Mouse (Mus musculus) bone marrow macrophage, adult 2 months (primary cell): Measurements from ENCODE around the gene Ap4b1. TPM values are rescaled to one million over a fixed set of nuclear protein-coding genes. Genes with fewer than 3 reads are reported as not detected.
"Not testable (repeated sequence)": the region's sequence is repeated elsewhere in the genome, so short reads cannot be mapped to it uniquely, and the experiment has no call there.

Experiments
- H3K27ac ChIP-seq: 2 replicates; pipeline ENCODE4 v1.5.1; 2012; ENCODE audit warnings: low read depth, low read length; ENCODE audit not compliant: insufficient read depth
- H3K4me1 ChIP-seq: 2 replicates; pipeline ENCODE4 v1.6.1; 2012; ENCODE audit warnings: low read length; ENCODE audit not compliant: control insufficient read depth, insufficient read depth
- H3K4me3 ChIP-seq: 2 replicates; pipeline ENCODE4 v1.5.1; 2012; ENCODE audit warnings: mild to moderate bottlenecking, low read length, moderate library complexity; ENCODE audit not compliant: insufficient read depth
- CTCF ChIP-seq: IDR thresholded peaks from 2 replicates; pipeline ENCODE4 v1.5.1; 2012; ENCODE audit warnings: low read depth, mild to moderate bottlenecking, low read length, moderate library complexity
- POLR2A ChIP-seq: IDR thresholded peaks from 2 replicates; pipeline ENCODE4 v1.6.1; 2012; ENCODE audit warnings: mild to moderate bottlenecking, low read depth, low read length, borderline replicate concordance
- polyA plus RNA-seq: library from polyadenylated mRNA; stranded (reverse); fragments of >200 nt; gene quantifications from 2 replicates; pipeline ENCODE4 v1.2.4, GENCODE M21; 2012; ENCODE audit not compliant: missing spikeins, insufficient read depth, insufficient read length

Ap4b1 gene
- polyA plus RNA-seq, 1 experiment, result 8.4 TPM

GRCm38 (mm10) chr3:103831146-103831545, 21.8 kb downstream of the Ap4b1 start:
- TF ChIP-seq CTCF, result no peak
- no peak for TF ChIP-seq POLR2A
- no peak overlapping the region for H3K27ac ChIP-seq
- H3K4me1 ChIP-seq, result peaks cover 26% of the 10 kb centered on the region
- no peak overlapping the region for H3K4me3 ChIP-seq

GRCm38 (mm10) chr3:103832426-103832825, 23.1 kb downstream of the Ap4b1 start, which contains the start of gene Bcl2l15:
Bcl2l15 (plus strand) TSS chr3:103832601.
- Histone ChIP-seq H3K4me1 (peaks cover 26% of the 10 kb centered on the region), H3K27ac (no peak within 1 kb of the TSS), H3K4me3 (no peak within 1 kb of the TSS)
- TF ChIP-seq POLR2A (no peak), CTCF (no peak)

- no peak overlapping the region for H3K4me3 ChIP-seq
- peaks cover 26% of the 10 kb centered on the region for H3K4me1 ChIP-seq
- TF ChIP-seq POLR2A (no peak), CTCF (no peak)
- no peak overlapping the region for H3K27ac ChIP-seq
Measured at GRCm38 (mm10) chr3:103834001-103834400, 24.7 kb downstream of the Ap4b1 start.

- peaks cover 20% of the 10 kb centered on the region for H3K4me1 ChIP-seq
- H3K4me3 ChIP-seq, result no peak overlapping the region
- H3K27ac ChIP-seq, result no peak overlapping the region
- TF ChIP-seq CTCF (no peak), POLR2A (no peak)
Measured at GRCm38 (mm10) chr3:103835272-103835950, 26.1 kb downstream of the Ap4b1 start.

GRCm38 (mm10) chr3:103835951-103836310, 26.6 kb downstream of the Ap4b1 start:
- TF ChIP-seq POLR2A, result no peak
- no peak for TF ChIP-seq CTCF
- Histone ChIP-seq H3K27ac (no peak overlapping the region), H3K4me3 (no peak overlapping the region), H3K4me1 (peaks cover 19% of the 10 kb centered on the region)

GRCm38 (mm10) chr3:103836453-103836852, 27.1 kb downstream of the Ap4b1 start:
- no peak overlapping the region for H3K4me3 ChIP-seq
- no peak overlapping the region for H3K27ac ChIP-seq
- no peak for TF ChIP-seq POLR2A
- no peak for TF ChIP-seq CTCF
- peaks cover 14% of the 10 kb centered on the region for H3K4me1 ChIP-seq

GRCm38 (mm10) chr3:103839711-103840110, 30.4 kb downstream of the Ap4b1 start:
- Histone ChIP-seq H3K4me3 (no peak overlapping the region), H3K4me1 (0 out of 2 replicates have a peak, but pooled peaks cover 2% of the 10 kb centered on the region), H3K27ac (no peak overlapping the region)
- TF ChIP-seq CTCF, result no peak
- no peak for TF ChIP-seq POLR2A

GRCm38 (mm10) chr3:103840195-103840594, 30.9 kb downstream of the Ap4b1 start:
- not testable (repeated sequence) for H3K4me1 ChIP-seq, H3K27ac ChIP-seq, H3K4me3 ChIP-seq

- not testable (repeated sequence) for H3K27ac ChIP-seq, H3K4me1 ChIP-seq, H3K4me3 ChIP-seq
Measured at GRCm38 (mm10) chr3:103840946-103841345, 31.6 kb downstream of the Ap4b1 start.

- no peak overlapping the region for H3K4me3 ChIP-seq
- TF ChIP-seq CTCF (no peak), POLR2A (no peak)
- H3K4me1 ChIP-seq, result peaks cover 17% of the 10 kb centered on the region
- H3K27ac ChIP-seq, result no peak overlapping the region
Measured at GRCm38 (mm10) chr3:103850644-103851363, 41.5 kb downstream of the Ap4b1 start.
